Mouse (Mus musculus): ENCODE data around the gene Rnf128.
A peak's percentile ranks its signal among the peaks of the same experiment; 100 is the strongest.

The Rnf128 gene

GRCm38 (mm10) chrX:139614761-139615160 lies 51.6 kb downstream of the Rnf128 start:
- DNase-seq (ENCODE audit: inconsistent age in 2 of 2, low spot score in 1 of 2): no peak

DNA sequence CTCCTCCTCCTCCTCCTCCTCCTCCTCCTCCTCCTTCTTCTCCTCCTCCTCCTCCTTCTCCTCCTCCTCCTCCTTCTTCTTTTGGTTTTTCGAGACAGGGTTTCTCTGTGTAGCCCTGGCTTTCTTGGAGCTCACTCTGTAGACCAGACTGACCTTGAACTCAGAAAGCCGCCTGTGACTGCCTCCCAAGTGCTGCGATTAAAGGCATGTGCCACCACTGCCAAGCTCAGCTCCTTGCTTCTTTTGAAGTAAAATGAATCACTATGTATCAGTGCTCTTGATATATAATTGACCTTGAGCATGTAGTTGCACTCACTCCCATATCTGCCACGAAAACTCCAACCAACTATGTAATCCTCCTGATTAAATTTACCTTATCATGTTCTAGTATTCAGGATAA lies 59.0 kb downstream of the Rnf128 start:
- DNase-seq (ENCODE audit: inconsistent age in 2 of 2, low spot score in 1 of 2): peak; percentile 32 to 51

DNA sequence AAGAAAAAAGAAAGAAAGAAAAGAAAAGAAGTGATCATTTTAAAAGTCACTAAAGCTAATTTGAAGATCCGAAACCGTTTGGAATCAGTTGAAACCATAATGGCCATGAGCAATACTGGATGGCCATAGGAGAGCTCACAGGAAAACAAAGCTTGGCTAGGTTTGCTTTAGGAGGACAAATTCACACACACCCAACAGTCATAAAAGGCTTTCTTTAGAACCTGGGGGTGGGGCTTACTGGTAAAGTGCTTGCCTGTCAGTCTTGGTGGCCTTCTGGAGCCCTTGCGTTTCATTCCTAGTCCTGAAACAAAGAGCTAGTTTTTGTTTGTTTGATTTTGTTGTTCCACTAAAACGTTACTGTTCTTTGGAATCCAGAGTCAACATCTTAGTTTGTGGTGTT lies 71.6 kb downstream of the Rnf128 start:
- DNase-seq (ENCODE audit: inconsistent age in 2 of 2, low spot score in 1 of 2): no peak

GRCm38 (mm10) chrX:139639744-139640143 lies 76.6 kb downstream of the Rnf128 start:
- DNase-seq (ENCODE audit: inconsistent age in 2 of 2, low spot score in 1 of 2): no peak

DNA sequence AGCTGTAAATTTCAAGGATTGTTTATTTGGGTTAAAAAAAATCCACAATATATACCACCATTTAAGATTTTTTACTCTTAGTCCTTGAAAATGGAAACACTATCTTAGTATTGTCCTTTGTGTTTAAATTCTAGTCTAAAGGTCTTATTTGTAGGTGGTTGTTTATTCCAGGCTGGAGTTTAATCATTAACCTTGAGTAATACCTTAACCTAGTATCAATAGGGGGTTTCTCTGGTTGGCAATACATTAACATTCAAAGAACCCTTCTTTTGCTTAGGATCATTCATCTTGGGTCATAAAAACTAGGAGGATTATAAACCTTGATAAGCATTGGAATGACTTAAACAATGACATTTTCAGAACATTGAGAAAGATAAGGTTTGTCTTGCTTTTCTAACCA lies 77.3 kb downstream of the Rnf128 start:
- no peak for DNase-seq (ENCODE audit: inconsistent age in 2 of 2, low spot score in 1 of 2)

- no peak for DNase-seq (ENCODE audit: inconsistent age in 2 of 2, low spot score in 1 of 2)
Observed at GRCm38 (mm10) chrX:139652226-139652625, 89.1 kb downstream of the Rnf128 start.

DNA sequence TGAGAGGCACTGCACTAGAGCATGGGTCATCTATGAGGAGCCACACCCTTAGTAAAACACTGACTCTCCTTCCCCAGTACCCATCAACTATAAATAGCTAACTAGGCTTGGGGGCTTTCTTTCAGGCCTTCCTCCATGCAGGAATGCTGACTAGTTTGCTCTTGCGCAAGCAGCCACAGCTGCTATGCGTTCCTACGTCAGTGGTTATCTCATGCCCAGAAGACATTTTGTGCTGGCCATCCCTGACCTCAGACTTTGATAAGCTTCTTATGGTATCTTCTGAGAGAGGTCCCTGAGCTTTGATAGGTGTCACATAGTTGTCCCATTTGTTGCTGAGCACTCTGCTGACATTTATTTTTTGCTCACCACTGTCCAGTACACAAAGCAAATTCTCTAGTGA lies 90.2 kb downstream of the Rnf128 start:
- no peak for DNase-seq (ENCODE audit: inconsistent age in 2 of 2, low spot score in 1 of 2)

- DNase-seq (ENCODE audit: inconsistent age in 2 of 2, low spot score in 1 of 2): no peak
Observed at GRCm38 (mm10) chrX:139654350-139655063, 91.4 kb downstream of the Rnf128 start.

DNA sequence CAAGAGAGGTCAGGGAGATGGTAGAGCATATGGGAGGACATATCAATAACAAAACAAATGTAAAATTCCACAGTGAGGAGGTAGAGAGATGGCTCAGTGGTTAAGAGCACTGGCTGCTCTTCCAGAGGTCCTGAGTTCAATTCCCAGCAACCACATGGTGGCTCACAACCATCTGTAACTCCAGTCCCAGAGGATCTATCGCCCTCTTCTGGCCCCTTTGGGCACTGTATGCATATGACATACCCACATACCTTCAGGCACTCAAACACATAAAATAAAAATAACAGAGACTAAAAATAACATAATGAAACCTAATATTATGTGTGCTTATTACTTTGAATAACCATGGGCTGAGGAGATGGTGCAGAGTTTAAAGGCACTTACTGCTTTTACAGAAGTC lies 99.0 kb downstream of the Rnf128 start:
- no peak for DNase-seq (ENCODE audit: inconsistent age in 2 of 2, low spot score in 1 of 2)

GRCm38 (mm10) chrX:139665829-139666228 lies 102.7 kb downstream of the Rnf128 start:
- DNase-seq (ENCODE audit: inconsistent age in 2 of 2, low spot score in 1 of 2): peak in 1 of 2 experiments; percentile 42

DNA sequence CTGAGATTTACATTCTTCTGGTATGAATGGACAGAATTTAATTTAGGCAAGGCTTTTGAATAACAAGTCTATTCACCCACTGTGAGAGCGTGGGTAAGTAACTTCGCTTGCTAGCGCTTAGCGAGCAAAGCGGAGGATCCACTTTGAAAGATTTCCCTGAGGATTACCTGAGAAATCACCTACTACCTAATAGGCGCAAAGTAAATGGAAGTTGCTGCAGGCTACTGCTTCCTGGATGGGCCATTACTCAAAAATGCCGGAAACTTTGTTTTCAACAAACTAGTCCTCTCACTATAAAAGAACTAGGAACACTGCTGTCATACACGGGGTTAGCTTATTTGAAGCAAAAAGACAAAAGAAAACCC lies 121.3 kb downstream of the Rnf128 start:
- DNase-seq (ENCODE audit: inconsistent age in 2 of 2, low spot score in 1 of 2): no peak

DNA sequence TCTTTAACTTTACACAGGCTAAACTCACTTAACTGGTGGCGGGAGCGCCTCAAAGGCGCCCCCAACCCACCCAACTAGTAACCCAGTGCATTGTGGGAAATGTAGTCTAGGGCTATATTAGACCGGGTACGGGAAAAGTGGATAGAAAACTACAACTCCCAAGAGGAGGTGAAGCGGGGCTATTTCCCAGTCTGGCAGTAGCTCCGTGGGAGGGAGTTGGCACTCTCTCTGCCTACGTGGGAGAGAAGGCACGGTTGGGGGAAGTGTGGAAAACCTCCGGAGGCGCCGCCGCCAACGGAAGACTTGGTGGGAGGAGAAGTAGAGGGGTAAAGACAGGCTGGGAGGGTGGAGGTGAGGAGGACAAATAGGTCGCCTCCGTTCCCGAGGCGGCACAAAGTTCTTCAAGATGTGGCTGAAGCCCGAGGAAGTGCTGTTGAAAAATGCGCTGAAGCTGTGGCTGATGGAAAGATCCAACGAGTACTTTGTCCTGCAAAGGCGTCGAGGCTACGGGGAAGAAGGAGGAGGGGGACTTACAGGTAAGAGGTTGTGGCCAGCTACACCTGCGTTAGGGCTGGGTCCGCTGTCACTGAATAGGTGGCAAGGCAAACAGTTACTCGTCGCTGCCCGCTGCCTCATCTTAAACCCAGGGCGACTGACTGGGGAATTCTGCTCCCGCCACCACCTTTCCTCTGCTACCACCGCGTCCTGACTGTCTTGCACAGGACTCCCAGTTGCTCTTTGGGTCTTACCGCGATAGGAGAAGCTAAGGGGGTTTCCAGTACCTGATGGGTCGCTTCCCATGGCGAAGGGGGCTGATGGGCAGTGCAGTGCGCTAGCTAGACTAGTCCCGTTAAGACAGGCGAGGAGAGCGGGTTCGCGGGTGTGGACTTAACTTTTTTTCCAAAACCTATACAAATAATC lies 121.9 kb downstream of the Rnf128 start, which contains the start of gene Tbc1d8b:
TSS of gene Tbc1d8b (plus strand) at position 222 of the 921 bp plus-strand sequence.
- DNase-seq (ENCODE audit: inconsistent age in 2 of 2, low spot score in 1 of 2): peak; percentile 83 to 92

DNA sequence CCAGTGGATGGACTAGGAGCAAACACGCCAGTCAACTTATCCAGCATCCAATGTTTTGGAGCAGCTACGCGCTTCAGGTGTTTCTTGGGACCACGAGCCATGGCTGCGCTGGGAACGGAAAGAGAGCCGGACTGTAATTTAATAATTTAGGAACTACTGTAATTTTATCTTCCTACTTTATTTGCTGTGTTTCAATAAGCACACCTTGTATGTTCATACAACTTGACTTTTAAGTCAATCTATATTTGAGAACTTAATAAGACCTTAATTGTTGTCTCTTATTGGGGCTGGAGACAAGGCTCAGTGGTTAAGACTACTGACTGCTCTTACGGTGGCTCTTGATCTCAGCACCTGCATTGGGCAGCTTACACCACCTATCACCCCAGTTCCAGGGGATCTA lies 151.3 kb downstream of the Rnf128 start, which contains the start of gene Gm15013:
TSS of gene Gm15013 (minus strand) at position 101 of the 400 bp plus-strand sequence.
- no peak for DNase-seq (ENCODE audit: inconsistent age in 2 of 2, low spot score in 1 of 2)

GRCm38 (mm10) chrX:139722350-139722749 lies 159.2 kb downstream of the Rnf128 start:
- no peak for DNase-seq (ENCODE audit: inconsistent age in 2 of 2, low spot score in 1 of 2)

Measured in adrenal gland, adult (tissue).